Mouse (Mus musculus): ENCODE data around the gene Nfkb1.
A peak's percentile ranks its signal among the peaks of the same experiment; 100 is the strongest.

The Nfkb1 gene

GRCm38 (mm10) chr3:135629830-135630355 lies 61.5 kb downstream of the Nfkb1 start:
- DNase-seq: no peak

DNA sequence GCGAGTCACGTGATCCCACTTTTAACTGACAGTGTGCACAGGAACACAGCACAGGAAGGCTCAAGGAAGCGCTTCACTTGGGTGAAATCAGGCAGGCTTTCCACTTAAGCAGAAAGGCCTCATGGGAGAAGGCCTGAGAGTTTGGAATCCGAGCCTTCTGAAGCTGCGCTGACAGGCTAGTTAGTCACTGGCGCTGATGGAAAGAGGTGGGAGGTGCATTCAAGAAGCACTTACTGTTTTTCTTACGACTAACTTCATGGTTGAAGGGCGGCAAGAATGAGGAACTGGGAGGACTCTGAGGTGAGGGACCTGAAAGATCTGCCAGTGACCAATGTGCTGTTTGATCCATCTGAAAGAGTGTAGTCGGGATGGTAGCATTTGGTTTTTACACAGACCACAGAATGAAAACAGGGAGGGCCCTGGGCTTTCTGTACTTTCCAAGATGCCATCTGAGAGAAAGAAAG lies 62.6 kb downstream of the Nfkb1 start:
- peak; percentile 14 for DNase-seq

GRCm38 (mm10) chr3:135628000-135628705 lies 63.2 kb downstream of the Nfkb1 start:
- no peak for DNase-seq

- DNase-seq: no peak
Observed at GRCm38 (mm10) chr3:135625290-135625689, 66.1 kb downstream of the Nfkb1 start.

- no peak for DNase-seq
Observed at GRCm38 (mm10) chr3:135616730-135617129, 74.6 kb downstream of the Nfkb1 start.

DNA sequence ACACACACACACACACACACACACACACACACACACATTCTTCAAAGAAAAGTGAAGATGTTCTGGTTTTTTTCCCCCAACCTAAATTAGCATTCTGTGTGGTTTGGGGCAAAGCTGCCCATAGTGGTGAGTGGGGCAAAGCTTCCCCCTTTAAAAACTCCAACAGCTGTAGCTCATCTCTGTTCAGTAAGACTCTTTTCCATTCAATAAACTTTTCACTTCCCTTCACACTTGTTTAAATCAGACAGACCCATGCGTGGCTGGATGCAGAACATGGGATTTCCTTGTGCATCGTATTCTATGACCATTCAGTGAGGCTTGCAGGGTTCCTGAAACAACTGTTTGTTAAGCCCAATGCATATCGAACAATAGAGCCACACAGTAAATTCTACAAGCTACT lies 77.0 kb downstream of the Nfkb1 start:
- DNase-seq: no peak

DNA sequence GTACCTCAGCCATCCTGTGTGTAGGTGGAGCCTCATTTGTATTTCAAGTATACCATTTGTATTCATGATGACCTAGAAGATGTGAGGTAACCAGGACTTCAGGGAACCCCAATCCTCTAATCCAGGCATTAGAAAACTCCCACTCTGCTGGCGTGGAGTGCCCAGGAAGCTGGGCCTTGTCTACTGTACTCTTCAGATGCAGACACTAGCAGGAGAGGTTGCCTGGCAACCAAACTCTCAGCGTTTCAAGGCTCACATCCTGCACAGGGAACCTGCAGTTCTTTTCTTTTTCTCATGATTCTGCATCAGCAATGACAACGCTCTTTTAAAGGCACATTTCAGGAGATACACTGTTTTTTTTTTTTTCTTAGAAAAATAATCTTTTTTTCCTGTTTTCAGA lies 81.1 kb downstream of the Nfkb1 start:
- no peak for DNase-seq

DNA sequence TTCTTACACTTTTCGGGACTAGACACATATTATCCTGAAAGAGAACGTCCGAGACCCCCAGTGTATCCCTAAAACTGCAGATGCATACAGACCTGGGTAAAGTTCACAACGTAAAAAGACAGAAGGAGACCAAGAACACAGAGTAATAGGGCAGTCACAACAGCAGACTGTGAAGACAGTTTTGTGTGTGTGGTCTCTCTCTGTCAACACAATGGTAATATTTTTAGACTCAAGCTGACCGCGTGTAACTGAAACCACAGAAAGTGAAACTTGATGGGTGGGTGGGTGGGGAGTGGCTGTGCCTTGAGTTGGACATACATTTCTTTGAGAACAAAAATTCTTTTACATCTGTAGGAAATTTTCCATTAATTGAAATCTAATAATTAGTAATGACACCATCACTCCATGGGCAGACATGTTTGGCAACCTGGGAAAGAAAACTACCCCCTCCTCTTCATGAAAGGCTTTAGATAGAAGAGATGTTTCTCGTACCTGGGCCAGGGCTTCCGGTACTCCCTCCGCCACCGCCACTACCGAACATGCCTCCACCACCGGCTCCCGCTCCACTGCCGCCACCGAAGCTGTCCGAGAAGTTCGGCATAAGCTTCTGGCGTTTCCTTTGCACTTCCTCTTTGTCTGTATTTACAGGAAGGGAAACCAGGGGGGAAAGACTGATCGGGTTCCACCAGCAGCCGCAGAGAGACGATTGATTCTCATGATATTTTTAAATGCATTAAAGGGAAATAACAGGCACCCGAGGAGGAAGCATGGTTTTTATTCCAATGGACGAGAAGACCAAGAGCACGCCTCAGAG lies 83.5 kb downstream of the Nfkb1 start:
- no peak for DNase-seq

GRCm38 (mm10) chr3:135607021-135607420 lies 84.3 kb downstream of the Nfkb1 start:
- no peak for DNase-seq

GRCm38 (mm10) chr3:135606592-135606991 lies 84.8 kb downstream of the Nfkb1 start:
- DNase-seq: no peak

DNA sequence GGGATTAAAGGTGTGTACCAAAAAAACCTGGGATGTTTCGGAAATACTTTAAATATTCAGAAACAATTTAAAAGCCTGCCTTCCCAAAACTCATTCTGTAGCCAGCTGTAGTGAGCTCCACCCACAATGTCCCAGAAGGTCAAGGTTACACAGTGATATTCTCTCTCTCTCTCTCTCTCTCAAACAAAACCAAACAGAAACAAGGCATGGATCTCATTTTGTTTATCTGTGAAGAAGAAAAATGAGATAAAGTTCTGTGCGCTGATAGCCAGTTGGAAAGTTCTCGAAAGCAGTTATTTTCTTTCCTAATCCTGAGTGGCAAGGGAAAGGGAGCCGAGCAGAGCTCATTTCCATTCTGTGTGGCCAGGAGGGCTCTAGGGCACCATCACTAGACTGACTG lies 85.9 kb downstream of the Nfkb1 start:
- no peak for DNase-seq

DNA sequence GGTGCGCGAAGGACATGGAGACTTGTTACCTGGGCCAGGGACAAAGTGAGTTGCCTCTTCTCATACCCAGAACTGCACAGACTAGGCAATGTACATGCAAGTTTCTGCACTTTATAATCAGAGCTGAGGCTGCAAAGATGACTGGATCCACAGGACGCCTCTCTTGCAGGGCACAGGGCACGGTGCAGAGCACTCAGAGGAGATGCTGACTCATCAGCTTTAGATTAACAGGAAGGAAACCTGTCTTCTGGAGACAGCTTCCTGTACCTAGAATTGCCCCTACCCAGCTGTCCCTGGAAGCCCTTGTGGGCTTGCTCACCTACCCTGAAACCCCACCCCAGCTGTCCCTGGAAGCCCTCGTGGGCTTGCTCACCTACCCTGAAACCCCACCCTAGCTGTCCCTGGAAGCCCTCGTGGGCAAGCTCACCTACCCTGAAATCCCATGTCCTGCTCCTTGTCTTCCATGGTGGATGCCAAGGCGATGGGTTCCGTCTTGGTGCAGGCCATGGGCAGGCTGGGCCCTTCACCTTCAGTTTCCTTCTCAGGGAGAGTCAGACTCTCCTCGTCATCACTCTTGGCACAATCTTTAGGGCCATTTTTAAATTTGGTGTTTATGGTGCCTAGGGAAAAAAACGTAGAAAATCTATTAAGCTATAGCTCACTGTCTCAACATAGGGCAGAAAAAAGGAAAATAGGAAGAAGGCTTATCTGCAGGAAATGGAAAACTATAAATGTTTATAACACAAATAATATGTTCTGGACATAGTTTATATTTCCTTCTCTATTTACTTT lies 86.5 kb downstream of the Nfkb1 start:
- no peak for DNase-seq

- no peak for DNase-seq
Observed at GRCm38 (mm10) chr3:135602731-135603130, 88.6 kb downstream of the Nfkb1 start.

- no peak for DNase-seq
Observed at GRCm38 (mm10) chr3:135598355-135598754, 93.0 kb downstream of the Nfkb1 start.

DNA sequence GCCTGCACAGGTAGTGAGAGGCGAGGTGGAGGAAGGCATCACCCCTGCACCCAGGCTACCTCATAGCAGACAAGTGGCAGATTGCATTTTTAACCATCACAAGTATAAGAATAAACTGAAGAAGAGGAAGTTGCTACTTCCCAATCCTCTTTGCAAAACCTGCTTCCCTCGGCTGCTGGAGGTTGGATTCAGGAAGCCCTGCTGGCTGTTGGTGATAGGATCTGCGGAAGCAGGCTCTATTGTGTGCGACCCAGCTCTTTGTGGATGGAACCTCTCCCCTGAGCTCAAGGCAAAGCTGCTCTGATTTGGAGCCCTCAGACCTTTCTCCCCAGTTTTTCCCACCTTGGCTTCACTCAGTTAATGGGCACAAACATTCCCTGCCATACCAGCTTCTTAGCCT lies 94.3 kb downstream of the Nfkb1 start:
- DNase-seq: no peak

- DNase-seq: no peak
Observed at GRCm38 (mm10) chr3:135594238-135594917, 97.0 kb downstream of the Nfkb1 start.

DNA sequence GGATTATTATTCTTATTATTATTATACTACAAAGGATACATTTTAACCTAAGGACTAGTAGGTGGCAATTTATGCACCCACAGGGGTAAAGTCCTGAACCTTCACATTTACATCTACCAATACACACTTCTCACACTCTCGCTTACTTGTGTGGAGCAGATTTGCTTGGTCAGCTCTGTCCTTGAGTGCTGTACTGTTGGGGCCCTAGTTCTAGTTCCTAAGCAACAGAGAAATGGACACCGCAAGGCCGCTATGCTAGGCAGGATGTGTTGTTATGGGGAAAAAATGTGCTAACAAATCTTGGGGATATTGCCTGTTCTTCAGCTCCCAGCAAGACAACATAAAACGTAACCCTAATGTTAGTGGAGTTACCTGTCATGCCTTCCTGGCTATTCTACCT lies 99.3 kb downstream of the Nfkb1 start:
- DNase-seq: no peak

GRCm38 (mm10) chr3:135591376-135591775 lies 100.0 kb downstream of the Nfkb1 start:
- DNase-seq: no peak

- no peak for DNase-seq
Observed at GRCm38 (mm10) chr3:135590471-135590870, 100.9 kb downstream of the Nfkb1 start.

- no peak for DNase-seq
Observed at GRCm38 (mm10) chr3:135586471-135586880, 104.9 kb downstream of the Nfkb1 start.

GRCm38 (mm10) chr3:135586060-135586459 lies 105.3 kb downstream of the Nfkb1 start:
- no peak for DNase-seq

- DNase-seq: peak; percentile 20
Observed at GRCm38 (mm10) chr3:135585482-135585881, 105.9 kb downstream of the Nfkb1 start.

GRCm38 (mm10) chr3:135582246-135582645 lies 109.1 kb downstream of the Nfkb1 start:
- no peak for DNase-seq

Data from retina, postnatal 1 day (tissue).